Mouse (Mus musculus): ENCODE data around the gene Ceacam15.

- TF ChIP-seq CTCF (conservative IDR thresholded peaks at IDR 0.05; ENCODE audit: low read length) (no peak), NANOG (IDR thresholded peaks at IDR 0.05; ENCODE audit: borderline replicate concordance, low read length) (no peak)
Observed at GRCm38 (mm10) chr7:16631025-16631424, 44.5 kb downstream of the Ceacam15 start.

Data from E14TG2a.4 (cell line).